Mouse (Mus musculus) c-Kit-negative CD71-positive TER-119-positive erythroid progenitor cells, embryonic 14.5 days (primary cell): ENCODE results near the gene Nudt16l1.

Experiments used
- DNase-seq: peaks from one replicate; pipeline ENCODE4 v3.0.0-alpha.2; 2013; ENCODE audit warnings: low read depth, low spot score

Nudt16l1 gene

GRCm38 (mm10) chr16:4913783-4914735 lies 24.5 kb upstream of the Nudt16l1 start:
- peak; percentile 48 for DNase-seq

GRCm38 (mm10) chr16:4915931-4916330 lies 22.6 kb upstream of the Nudt16l1 start:
- no peak for DNase-seq

- DNase-seq, result no peak
Measured at GRCm38 (mm10) chr16:4916608-4917007, 22.0 kb upstream of the Nudt16l1 start.

- no peak for DNase-seq
Measured at GRCm38 (mm10) chr16:4920556-4920955, 18.0 kb upstream of the Nudt16l1 start.

GRCm38 (mm10) chr16:4922481-4922880 lies 16.1 kb upstream of the Nudt16l1 start:
- DNase-seq, result no peak

GRCm38 (mm10) chr16:4923996-4924395 lies 14.6 kb upstream of the Nudt16l1 start:
- DNase-seq, result no peak

- no peak for DNase-seq
Measured at GRCm38 (mm10) chr16:4927967-4928366, 10.6 kb upstream of the Nudt16l1 start.

- DNase-seq, result no peak
Measured at GRCm38 (mm10) chr16:4928474-4928873, 10.1 kb upstream of the Nudt16l1 start.

GRCm38 (mm10) chr16:4932429-4932828 lies 6.1 kb upstream of the Nudt16l1 start:
- DNase-seq, result no peak

GRCm38 (mm10) chr16:4935430-4935829 lies 3.1 kb upstream of the Nudt16l1 start:
- DNase-seq, result no peak

GRCm38 (mm10) chr16:4935931-4936703 lies 2.4 kb upstream of the Nudt16l1 start:
- no peak for DNase-seq

- no peak for DNase-seq
Measured at GRCm38 (mm10) chr16:4937351-4938190, 990 bp upstream of the Nudt16l1 start.

GRCm38 (mm10) chr16:4938989-4939388 lies 428 bp downstream of the Nudt16l1 start:
- DNase-seq, result peak; percentile 69

- DNase-seq, result no peak
Measured at GRCm38 (mm10) chr16:4939412-4939811, 851 bp downstream of the Nudt16l1 start.

- DNase-seq, result no peak
Measured at GRCm38 (mm10) chr16:4940311-4940850, 1.8 kb downstream of the Nudt16l1 start.

GRCm38 (mm10) chr16:4941016-4941415 lies 2.5 kb downstream of the Nudt16l1 start:
- DNase-seq, result no peak

- DNase-seq, result no peak
Measured at GRCm38 (mm10) chr16:4942868-4943267, 4.3 kb downstream of the Nudt16l1 start.

GRCm38 (mm10) chr16:4943431-4943830 lies 4.9 kb downstream of the Nudt16l1 start:
- DNase-seq, result no peak

GRCm38 (mm10) chr16:4945415-4945814 lies 6.9 kb downstream of the Nudt16l1 start:
- no peak for DNase-seq

- no peak for DNase-seq
Measured at GRCm38 (mm10) chr16:4946155-4946554, 7.6 kb downstream of the Nudt16l1 start.

- DNase-seq, result no peak
Measured at GRCm38 (mm10) chr16:4947378-4947777, 8.8 kb downstream of the Nudt16l1 start.
